Mouse (Mus musculus) large intestine, adult 2 months (tissue): ENCODE measurements around the gene Cyp2c65. TPM values are rescaled to one million over a fixed set of nuclear protein-coding genes. Genes with fewer than 3 reads are reported as not detected.
"Not testable (repeated sequence)": the region's sequence is repeated elsewhere in the genome, so short reads cannot be mapped to it uniquely, and the experiment has no call there.

Experiments
- DNase-seq: peaks from one replicate; pipeline ENCODE4 v3.0.0-alpha.2; 2012; ENCODE audit warnings: low read depth, low spot score
- WGBS: fragments of 180-500 bp; shearing (Covaris S2); methylation state at CpG from one replicate; pipeline ENCODE4 v1.1.7; 2018; 5-methylcytosine and 5-hydroxymethylcytosine counted together
- polyA plus RNA-seq: library from polyadenylated mRNA; depleted of rRNA; stranded (reverse); fragments of >200 nt; gene quantifications from 2 replicates; pipeline ENCODE4 v1.2.3, GENCODE M21; 2012; rRNA removed

Gene Cyp2c65
- 4.4 and 57.2 TPM in 2 replicates for polyA plus RNA-seq

DNA sequence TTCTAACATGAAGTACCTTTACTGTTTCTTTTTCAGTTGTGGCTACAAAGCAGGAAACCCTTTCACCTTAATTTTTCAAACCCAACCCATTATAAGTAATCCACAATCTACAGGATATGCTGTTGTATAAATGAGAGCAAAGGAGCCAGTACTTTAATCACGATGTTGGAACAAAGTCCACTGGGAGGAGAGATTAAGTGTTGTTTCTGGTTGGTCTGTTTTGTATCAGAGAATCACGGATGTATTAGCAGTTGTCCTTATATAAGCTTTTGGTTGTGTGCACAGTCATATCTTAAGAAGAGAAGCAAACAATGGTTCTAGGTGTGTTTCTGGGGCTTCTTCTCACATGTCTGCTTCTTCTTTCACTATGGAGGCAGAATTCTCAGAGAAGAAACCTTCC is at the start of gene Cyp2c65:
TSS of gene Cyp2c65 (plus strand) at position 297 of the 400 bp plus-strand sequence.
- 19% methylated on average over 2 of the region's 2 CpGs for WGBS
- DNase-seq, result peak; percentile 39

GRCm38 (mm10) chr19:39057928-39058327 is 2.9 kb upstream of the Cyp2c65 start:
- 89% methylated on average over 1 of the region's 1 CpGs for WGBS
- no peak for DNase-seq

- 72% methylated on average over 2 of the region's 2 CpGs for WGBS
- DNase-seq, result not testable (repeated sequence)
These were observed 38.0 kb downstream of the Cyp2c65 start for GRCm38 (mm10) chr19:39098779-39099178.

DNA sequence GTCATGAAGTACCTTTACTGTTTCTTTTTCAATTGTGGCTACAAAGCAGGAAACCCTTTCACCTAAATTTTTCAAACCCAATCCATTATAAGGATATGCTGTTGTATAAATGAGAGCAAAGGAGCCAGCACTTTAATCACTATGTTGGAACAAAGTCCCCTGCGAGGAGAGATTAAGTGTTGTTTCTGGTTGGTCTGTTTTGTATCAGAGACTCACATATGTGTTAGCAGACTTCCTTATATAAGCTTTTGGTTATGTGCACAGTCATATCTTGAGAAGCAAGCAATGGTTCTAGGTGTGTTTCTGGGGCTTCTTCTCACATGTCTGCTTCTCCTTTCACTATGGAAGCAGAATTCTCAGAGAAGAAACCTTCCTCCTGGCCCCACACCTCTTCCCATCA is 52.8 kb downstream of the Cyp2c65 start, which contains the start of gene Cyp2c66:
TSS of gene Cyp2c66 (plus strand) at position 255 of the 400 bp plus-strand sequence.
- DNase-seq, result no peak
- WGBS, result 31% methylated on average over 1 of the region's 1 CpGs

Other genes starting within 250 kb of the Cyp2c65 start
- gene Noc3l, start 241.8 kb upstream of the Cyp2c65 start, polyA plus RNA-seq, result 2.9 and 3.3 TPM in 2 replicates
- gene Tbc1d12, start 224.4 kb upstream of the Cyp2c65 start, polyA plus RNA-seq, result 0.83 and 1.7 TPM in 2 replicates
- gene Hells, start 130.1 kb upstream of the Cyp2c65 start, polyA plus RNA-seq, result 1.3 and 1.9 TPM in 2 replicates
- 0.93 and 13.1 TPM in 2 replicates for gene Cyp2c55, start 54.0 kb upstream of the Cyp2c65 start, polyA plus RNA-seq
- 0.05 and 3.2 TPM in 2 replicates for gene Cyp2c66, start 52.9 kb downstream of the Cyp2c65 start, polyA plus RNA-seq
- gene Cyp2c29, start 208.4 kb downstream of the Cyp2c65 start, polyA plus RNA-seq, result 0.05 TPM in 1 of 2 replicates, not detected in the other